Mouse (Mus musculus) heart, adult 2 months (tissue): Measurements from ENCODE around the gene Entpd7. TPM values are rescaled to one million over a fixed set of nuclear protein-coding genes. Genes with fewer than 3 reads are reported as not detected.

Experiments used
- DNase-seq, 2 experiments: peaks; one replicate each; pipeline ENCODE4 v3.0.0; 2021
- H3K27ac ChIP-seq: fragments of 200-600 bp; 2 replicates; pipeline ENCODE4 v1.8.1; 2022
- H3K27me3 ChIP-seq: fragments of 200-500 bp; 2 replicates; pipeline ENCODE4 v1.6.1; 2012; ENCODE audit warnings: mild to moderate bottlenecking, low read length, inconsistent platforms, mixed read lengths; ENCODE audit not compliant: control insufficient read depth, insufficient read depth
- H3K36me3 ChIP-seq: fragments of 200-500 bp; 2 replicates; pipeline ENCODE4 v1.6.1; 2012; ENCODE audit warnings: low read length, inconsistent platforms; ENCODE audit not compliant: control insufficient read depth, insufficient read depth
- H3K4me1 ChIP-seq: fragments of 200-500 bp; 2 replicates; pipeline ENCODE4 v1.6.1; 2011; ENCODE audit warnings: low read length; ENCODE audit not compliant: control insufficient read depth, insufficient read depth
- H3K4me3 ChIP-seq: fragments of 200-600 bp; 2 replicates; pipeline ENCODE4 v1.8.1; 2022
- H3K79me2 ChIP-seq: fragments of 200-500 bp; replicated peaks from 2 replicates; pipeline ENCODE4 v1.6.1; 2012; ENCODE audit warnings: mild to moderate bottlenecking, inconsistent platforms, low read length, moderate library complexity, mixed read lengths; ENCODE audit not compliant: control insufficient read depth, insufficient read depth
- H3K9ac ChIP-seq: fragments of 200-500 bp; 2 replicates; pipeline ENCODE4 v1.6.1; 2012; ENCODE audit warnings: low read depth, mild to moderate bottlenecking, control low read depth, inconsistent platforms, low read length, mixed read lengths
- CTCF ChIP-seq: fragments of 200-600 bp; IDR thresholded peaks from 2 replicates; pipeline ENCODE4 v1.8.1; 2022; ENCODE audit warnings: antibody characterized with exemption, mild to moderate bottlenecking, moderate library complexity
- EP300 ChIP-seq: fragments of 200-500 bp; IDR thresholded peaks from 2 replicates; pipeline ENCODE4 v1.6.1; 2011; ENCODE audit warnings: low read depth, low read length, control low read depth; ENCODE audit not compliant: insufficient read depth
- POLR2A ChIP-seq: fragments of 200-500 bp; IDR thresholded peaks from 2 replicates; pipeline ENCODE4 v1.6.1; 2011; ENCODE audit warnings: mild to moderate bottlenecking, low read depth, low read length, control low read depth; ENCODE audit not compliant: insufficient read depth
- WGBS: fragments of 180-500 bp; shearing (Covaris S2); methylation state at CpG from one replicate; pipeline ENCODE4 v1.1.7; 2018; 5-methylcytosine and 5-hydroxymethylcytosine counted together
- intact Hi-C: fragments of 180-260 bp; cut with DNase I; formaldehyde crosslinking; loops from one replicate; pipeline ENCODE4 v1.15.1; 2025
- polyA plus RNA-seq: library from polyadenylated mRNA; depleted of rRNA; stranded (reverse); fragments of >200 nt; gene quantifications from 2 replicates; pipeline ENCODE4 v1.2.3, GENCODE M21; 2012
- total RNA-seq, 2 experiments: library from RNA; stranded (reverse); gene quantifications; 2 replicates each; pipeline ENCODE4 v1.2.3; 2021

Gene Entpd7
- total and polyA plus RNA-seq, 3 experiments: 1.8 to 2.9 (median 2.6) TPM

- H3K36me3 ChIP-seq: no peaks in the 10 kb centered on the region
- H3K9ac ChIP-seq: no peak overlapping the region
- 62% methylated on average over 10 of the region's 10 CpGs for WGBS
- intact Hi-C loops: no loop called here
- DNase-seq: no peak
- no peak for TF ChIP-seq EP300
- TF ChIP-seq CTCF: no peak
- no peak for TF ChIP-seq POLR2A
- no peaks in the 10 kb centered on the region for H3K79me2 ChIP-seq
- no peaks in the 10 kb centered on the region for H3K27me3 ChIP-seq
- H3K4me1 ChIP-seq: no peaks in the 10 kb centered on the region; the same call in 1 of the 2 replicates
- H3K27ac ChIP-seq: no peak overlapping the region
- H3K4me3 ChIP-seq: no peak overlapping the region
Measured at GRCm38 (mm10) chr19:43695514-43695964, 6.1 kb downstream of the Entpd7 start.

DNA sequence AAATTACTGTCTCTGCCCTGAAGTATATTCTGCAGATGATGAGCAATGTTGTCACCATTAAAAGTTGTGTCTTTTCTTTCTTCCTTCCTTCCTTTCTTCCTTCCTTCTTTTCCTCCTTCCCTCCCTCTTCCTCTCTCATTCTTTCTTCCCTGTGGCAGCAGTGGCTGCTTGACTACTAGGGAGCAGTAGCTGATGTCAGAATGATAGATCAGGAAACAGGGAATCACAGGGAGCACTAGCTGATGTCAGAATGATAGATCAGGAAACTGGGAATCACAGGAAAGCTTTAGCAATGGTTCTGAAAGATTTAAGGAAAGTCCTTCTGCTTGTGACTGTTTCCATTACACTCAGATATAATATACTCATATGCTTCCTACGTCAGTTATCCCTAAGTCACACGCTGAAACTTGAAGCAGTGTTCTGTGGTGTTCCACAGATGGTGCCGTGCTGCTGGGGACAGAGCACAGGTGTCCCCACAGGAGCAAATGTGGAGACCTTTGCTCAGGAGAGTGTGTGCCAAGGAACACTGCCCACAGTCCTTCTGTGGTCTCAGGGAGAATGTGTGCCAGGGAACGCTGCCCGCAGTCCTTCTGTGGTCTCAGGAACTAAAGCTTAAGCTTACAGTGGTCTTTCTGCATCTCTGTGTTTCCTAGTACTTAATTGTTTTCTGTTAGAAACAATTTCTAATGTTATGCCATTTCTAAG is 8.3 kb downstream of the Entpd7 start:
- intact Hi-C loops: no loop called here
- Histone ChIP-seq H3K4me3 (no peak overlapping the region), H3K27me3 (no peaks in the 10 kb centered on the region), H3K4me1 (no peaks in the 10 kb centered on the region; the same call in 1 of the 2 replicates), H3K9ac (no peak overlapping the region), H3K27ac (no peak overlapping the region), H3K79me2 (no peaks in the 10 kb centered on the region), H3K36me3 (no peaks in the 10 kb centered on the region)
- DNase-seq: no peak
- no peak for TF ChIP-seq EP300
- no peak for TF ChIP-seq POLR2A
- no peak for TF ChIP-seq CTCF
- 88% methylated on average over 5 of the region's 5 CpGs for WGBS

DNA sequence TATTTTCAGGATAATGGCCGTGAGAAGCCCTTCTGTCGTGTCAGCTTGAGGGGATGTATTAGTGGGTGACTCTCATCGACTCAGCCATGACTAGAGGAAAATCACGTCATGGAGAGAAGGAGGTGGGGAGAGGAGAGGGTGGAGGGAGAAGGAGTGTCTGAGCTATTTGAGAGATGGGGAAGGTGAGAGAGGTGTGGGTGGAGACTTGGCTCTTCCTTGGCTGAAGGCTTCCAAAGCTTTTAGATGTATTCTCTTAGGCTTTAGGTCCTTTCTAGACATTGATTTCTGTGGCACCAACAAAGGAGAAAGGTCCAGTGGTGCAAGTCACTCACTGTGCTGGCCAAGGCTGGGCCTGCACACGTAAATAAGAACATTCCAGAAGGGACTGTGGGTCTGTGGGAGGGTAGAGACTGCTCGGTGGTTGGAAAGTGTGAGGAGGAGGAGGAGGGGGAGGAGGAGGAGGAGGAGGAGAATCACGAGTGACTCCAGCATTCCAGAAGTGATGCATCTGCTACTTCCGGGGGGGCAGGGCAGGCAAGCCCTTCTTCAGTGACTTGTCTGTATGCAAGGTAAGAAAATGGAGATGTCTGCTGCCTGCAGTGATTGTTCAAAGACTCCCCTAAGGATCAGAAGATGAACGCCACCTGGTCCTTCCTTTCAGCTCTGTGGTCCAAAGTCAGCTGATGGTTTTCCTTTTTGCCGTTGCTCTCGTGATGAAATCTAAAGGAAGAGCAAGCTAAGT is 9.7 kb downstream of the Entpd7 start:
- TF ChIP-seq POLR2A (no peak), CTCF (no peak), EP300 (no peak)
- Histone ChIP-seq H3K36me3 (no peaks in the 10 kb centered on the region), H3K79me2 (no peaks in the 10 kb centered on the region), H3K9ac (no peak overlapping the region), H3K4me1 (no peaks in the 10 kb centered on the region; the same call in 1 of the 2 replicates), H3K4me3 (no peak overlapping the region), H3K27ac (no peak overlapping the region), H3K27me3 (no peaks in the 10 kb centered on the region)
- DNase-seq: no peak
- intact Hi-C loops: no loop called here
- 65% methylated on average over 11 of the region's 11 CpGs for WGBS

DNA sequence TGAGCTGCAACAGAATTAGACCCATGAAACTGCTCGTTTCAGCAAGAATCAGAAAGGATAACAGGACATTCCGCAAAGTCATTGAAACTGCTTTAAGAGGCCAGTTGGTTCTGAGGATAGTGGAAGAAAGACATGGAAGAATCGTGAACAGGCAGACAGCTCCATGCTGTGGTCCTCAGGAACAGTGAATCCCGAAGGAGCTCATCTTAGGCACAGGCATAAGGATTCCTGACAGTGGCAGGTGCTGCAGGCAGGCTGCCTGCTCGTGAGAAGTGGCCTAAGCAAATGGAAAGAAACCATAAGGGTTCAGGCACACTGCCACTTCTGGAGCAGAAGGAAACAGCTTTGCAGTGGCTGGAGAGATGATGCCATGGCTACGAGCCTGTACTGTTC is 10.3 kb downstream of the Entpd7 start:
- intact Hi-C loops: no loop called here
- no peak overlapping the region for H3K27ac ChIP-seq
- no peak overlapping the region for H3K4me3 ChIP-seq
- H3K4me1 ChIP-seq: no peaks in the 10 kb centered on the region; the same call in 1 of the 2 replicates
- H3K79me2 ChIP-seq: no peaks in the 10 kb centered on the region
- H3K36me3 ChIP-seq: no peaks in the 10 kb centered on the region
- WGBS: 83% methylated on average over 6 of the region's 6 CpGs
- DNase-seq: no peak
- no peak overlapping the region for H3K9ac ChIP-seq
- TF ChIP-seq CTCF (no peak), EP300 (no peak), POLR2A (no peak)
- H3K27me3 ChIP-seq: no peaks in the 10 kb centered on the region

DNA sequence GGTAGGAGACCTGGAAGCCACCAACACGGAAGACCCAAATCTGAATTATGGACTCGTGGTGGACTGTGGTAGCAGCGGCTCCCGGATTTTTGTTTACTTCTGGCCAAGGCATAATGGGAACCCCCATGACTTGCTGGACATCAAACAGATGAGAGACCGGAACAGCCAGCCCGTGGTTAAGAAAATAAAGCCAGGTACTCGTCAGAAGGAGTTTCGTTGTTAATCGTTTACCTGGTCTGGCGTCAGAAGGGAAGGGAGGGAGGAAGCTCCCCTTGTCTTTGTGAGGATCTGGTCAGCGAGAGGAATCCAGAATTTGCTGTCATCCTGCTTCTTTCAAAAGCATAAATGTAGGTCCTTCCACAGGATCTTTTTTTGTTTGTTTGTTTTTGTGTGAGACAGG is 14.7 kb downstream of the Entpd7 start:
- Histone ChIP-seq H3K9ac (no peak overlapping the region), H3K36me3 (no peaks in the 10 kb centered on the region), H3K27me3 (no peaks in the 10 kb centered on the region), H3K27ac (no peak overlapping the region), H3K4me3 (no peak overlapping the region), H3K79me2 (no peaks in the 10 kb centered on the region), H3K4me1 (no peaks in the 10 kb centered on the region)
- intact Hi-C loops: no loop called here
- no peak for DNase-seq
- WGBS: 92% methylated on average over 11 of the region's 11 CpGs
- TF ChIP-seq CTCF (no peak), EP300 (no peak), POLR2A (no peak)
